Mouse (Mus musculus): ENCODE measurements around the gene Itga10.

Gene Itga10

GRCm38 (mm10) chr3:96645018-96645649 is at the start of gene Itga10:
Itga10 (plus strand) TSS chr3:96645584.
- TF ChIP-seq GATA4 (IDR thresholded peaks at IDR 0.05; ENCODE audit: insufficient replicate concordance, low read length), result no peak

GRCm38 (mm10) chr3:96595661-96596060 is 49.7 kb upstream of the Itga10 start:
- no peak for TF ChIP-seq GATA4 (IDR thresholded peaks at IDR 0.05; ENCODE audit: insufficient replicate concordance, low read length)

- TF ChIP-seq GATA4 (IDR thresholded peaks at IDR 0.05; ENCODE audit: insufficient replicate concordance, low read length), result no peak
These were observed 49.1 kb upstream of the Itga10 start, which contains the start of gene Ankrd34a for GRCm38 (mm10) chr3:96596228-96596707. Ankrd34a (plus strand) TSS chr3:96596636.

- TF ChIP-seq GATA4 (IDR thresholded peaks at IDR 0.05; ENCODE audit: insufficient replicate concordance, low read length), result no peak
These were observed 48.5 kb upstream of the Itga10 start for GRCm38 (mm10) chr3:96596855-96597254.

- no peak for TF ChIP-seq GATA4 (IDR thresholded peaks at IDR 0.05; ENCODE audit: insufficient replicate concordance, low read length)
These were observed 47.9 kb upstream of the Itga10 start for GRCm38 (mm10) chr3:96597435-96597891.

- no peak for TF ChIP-seq GATA4 (IDR thresholded peaks at IDR 0.05; ENCODE audit: insufficient replicate concordance, low read length)
These were observed 47.0 kb upstream of the Itga10 start for GRCm38 (mm10) chr3:96598156-96599068.

- TF ChIP-seq GATA4 (IDR thresholded peaks at IDR 0.05; ENCODE audit: insufficient replicate concordance, low read length), result no peak
These were observed 46.4 kb upstream of the Itga10 start for GRCm38 (mm10) chr3:96599069-96599393.

- no peak for TF ChIP-seq GATA4 (IDR thresholded peaks at IDR 0.05; ENCODE audit: insufficient replicate concordance, low read length)
These were observed 46.0 kb upstream of the Itga10 start for GRCm38 (mm10) chr3:96599411-96599810.

- TF ChIP-seq GATA4 (IDR thresholded peaks at IDR 0.05; ENCODE audit: insufficient replicate concordance, low read length), result no peak
These were observed 44.6 kb upstream of the Itga10 start, which contains the start of gene Lix1l for GRCm38 (mm10) chr3:96600639-96601250. Lix1l (plus strand) TSS chr3:96601149.

- no peak for TF ChIP-seq GATA4 (IDR thresholded peaks at IDR 0.05; ENCODE audit: insufficient replicate concordance, low read length)
These were observed 44.1 kb upstream of the Itga10 start for GRCm38 (mm10) chr3:96601251-96601787.

GRCm38 (mm10) chr3:96601941-96602703 is 43.3 kb upstream of the Itga10 start:
- no peak for TF ChIP-seq GATA4 (IDR thresholded peaks at IDR 0.05; ENCODE audit: insufficient replicate concordance, low read length)

GRCm38 (mm10) chr3:96602704-96603084 is 42.7 kb upstream of the Itga10 start:
- no peak for TF ChIP-seq GATA4 (IDR thresholded peaks at IDR 0.05; ENCODE audit: insufficient replicate concordance, low read length)

GRCm38 (mm10) chr3:96603311-96603710 is 42.1 kb upstream of the Itga10 start:
- no peak for TF ChIP-seq GATA4 (IDR thresholded peaks at IDR 0.05; ENCODE audit: insufficient replicate concordance, low read length)

GRCm38 (mm10) chr3:96606618-96607017 is 38.8 kb upstream of the Itga10 start:
- TF ChIP-seq GATA4 (IDR thresholded peaks at IDR 0.05; ENCODE audit: insufficient replicate concordance, low read length), result no peak

- no peak for TF ChIP-seq GATA4 (IDR thresholded peaks at IDR 0.05; ENCODE audit: insufficient replicate concordance, low read length)
These were observed 27.4 kb upstream of the Itga10 start for GRCm38 (mm10) chr3:96617941-96618340.
